Mouse (Mus musculus) bone marrow macrophage, adult 2 months (primary cell): ENCODE measurements at regions not wholly inside any gene's neighbourhood (a gene's known extent, or its start where the extent isn't known, plus 50 kb on each side); places are given as distances from the start of the nearest gene placed in this dataset.

Experiments
- CTCF ChIP-seq: IDR thresholded peaks from 2 replicates; pipeline ENCODE4 v1.5.1; 2012; ENCODE audit warnings: low read depth, mild to moderate bottlenecking, low read length, moderate library complexity
- POLR2A ChIP-seq: IDR thresholded peaks from 2 replicates; pipeline ENCODE4 v1.6.1; 2012; ENCODE audit warnings: mild to moderate bottlenecking, low read depth, low read length, borderline replicate concordance

DNA sequence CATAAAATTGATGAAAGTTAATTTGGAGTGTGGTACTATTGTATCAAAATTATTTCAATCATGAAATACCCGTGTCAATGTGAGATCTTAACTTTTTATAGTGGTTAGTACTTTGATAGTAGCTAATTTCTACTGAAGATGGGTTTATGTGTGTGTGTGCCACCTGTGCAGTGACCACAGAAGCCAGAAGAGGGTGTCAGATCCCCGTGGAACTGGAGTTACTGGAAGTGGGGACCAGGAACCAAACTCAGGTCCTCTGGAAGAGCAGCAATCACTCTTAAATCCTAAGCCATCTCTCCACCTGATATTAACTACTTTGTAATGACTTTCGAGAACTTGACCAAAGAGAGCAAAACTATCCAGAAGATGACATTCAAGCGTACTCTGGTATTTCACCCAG lies 517.4 kb downstream of the Defb40 start:
- TF ChIP-seq CTCF, result no peak
- TF ChIP-seq POLR2A, result no peak
